Mouse (Mus musculus) skeletal muscle tissue, adult 2 months (tissue): ENCODE results near the gene Gm4788.
"Not testable (repeated sequence)": the region's sequence is repeated elsewhere in the genome, so short reads cannot be mapped to it uniquely, and the experiment has no call there.

Source experiments
- DNase-seq: peaks from one replicate; pipeline ENCODE4 v3.0.0-alpha.2; 2012; ENCODE audit warnings: low read depth, low spot score

The Gm4788 gene

DNA sequence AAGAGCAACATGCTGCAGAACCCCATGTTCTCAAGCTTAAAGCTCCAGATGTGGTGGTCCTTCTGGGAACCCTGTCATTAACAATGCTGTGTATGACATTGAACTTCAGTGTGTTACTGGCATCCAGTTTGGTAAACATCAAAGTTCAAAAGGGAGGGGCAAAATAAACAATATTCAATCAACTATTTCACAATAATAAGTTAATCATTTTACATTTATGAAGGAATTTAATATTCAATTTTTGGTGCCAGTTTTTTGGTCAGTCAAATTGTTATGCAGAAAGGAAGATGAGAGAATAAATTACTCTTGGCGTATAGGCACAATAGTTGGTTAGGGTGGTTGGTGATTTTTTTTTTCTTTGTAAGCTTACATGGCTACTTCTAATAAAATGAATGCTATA, at the start of gene Gm4788:
Gene Gm4788 (minus strand): TSS at position 101 of the 400 bp plus-strand sequence.
- DNase-seq: no peak

DNA sequence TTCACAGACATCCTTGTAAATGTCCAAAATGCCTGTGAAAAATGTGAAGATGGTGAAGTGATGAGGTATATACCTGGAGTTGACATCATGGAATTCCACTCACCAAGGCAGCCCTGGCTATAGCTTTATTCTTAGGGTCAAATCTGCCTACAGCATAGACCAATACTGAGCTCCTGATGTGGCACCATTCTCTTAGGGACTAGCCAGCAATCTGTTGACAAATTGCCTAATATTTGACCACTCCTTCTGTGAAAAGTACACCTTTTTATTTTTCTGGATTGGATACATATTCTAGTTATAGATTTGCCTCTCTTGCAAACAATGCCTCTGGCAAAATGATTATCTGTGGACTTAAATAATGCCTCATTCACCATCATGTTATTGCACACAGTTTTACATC, 27.6 kb upstream of the Gm4788 start:
- DNase-seq: no peak

DNA sequence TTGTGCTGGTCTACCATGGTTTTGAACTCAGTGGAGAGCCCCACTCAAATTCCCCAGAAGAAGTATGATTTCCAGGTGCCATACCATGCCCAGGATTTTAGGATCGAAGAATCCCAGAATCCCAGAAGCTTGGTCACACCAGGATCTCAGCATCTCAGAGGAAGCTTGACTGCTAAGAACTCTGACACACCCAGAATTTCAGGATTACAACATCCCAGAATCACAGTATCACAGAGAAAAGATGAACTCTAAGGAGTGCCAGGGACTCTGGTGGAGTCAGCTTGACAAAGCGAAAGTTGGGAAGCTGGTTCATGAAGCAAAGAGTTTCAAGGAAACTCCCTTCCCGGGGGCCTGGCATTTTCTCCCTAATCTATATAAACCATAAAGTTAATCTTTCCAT, 11.1 kb downstream of the Gm4788 start:
- DNase-seq: not testable (repeated sequence)

DNA sequence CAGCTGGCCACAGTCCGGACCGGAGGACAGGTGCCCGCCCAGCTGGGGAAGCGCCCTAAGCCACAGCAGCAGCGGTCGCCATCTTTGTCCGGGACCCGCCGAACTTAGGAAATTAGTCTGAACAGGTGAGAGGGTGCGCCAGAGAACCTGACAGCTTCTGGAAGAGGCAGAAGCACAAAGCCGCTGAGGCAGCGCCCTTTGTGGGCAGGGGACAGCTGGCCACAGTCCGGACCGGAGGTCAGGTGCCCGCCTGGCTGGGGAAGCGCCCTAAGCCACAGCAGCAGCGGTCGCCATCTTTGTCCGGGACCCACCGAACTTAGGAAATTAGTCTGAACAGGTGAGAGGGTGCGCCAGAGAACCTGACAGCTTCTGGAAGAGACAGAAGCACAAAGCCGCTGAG, 64.4 kb downstream of the Gm4788 start:
- not testable (repeated sequence) for DNase-seq

DNA sequence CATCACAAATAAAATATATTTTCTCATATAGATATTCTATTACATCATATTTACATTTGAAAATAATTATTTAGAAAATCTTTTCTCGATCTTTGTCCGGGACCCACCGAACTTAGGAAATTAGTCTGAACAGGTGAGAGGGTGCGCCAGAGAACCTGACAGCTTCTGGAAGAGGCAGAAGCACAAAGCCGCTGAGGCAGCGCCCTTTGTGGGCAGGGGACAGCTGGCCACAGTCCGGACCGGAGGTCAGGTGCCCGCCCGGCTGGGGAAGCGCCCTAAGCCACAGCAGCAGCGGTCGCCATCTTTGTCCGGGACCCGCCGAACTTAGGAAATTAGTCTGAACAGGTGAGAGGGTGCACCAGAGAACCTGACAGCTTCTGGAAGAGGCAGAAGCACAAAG, 64.8 kb downstream of the Gm4788 start:
- DNase-seq: not testable (repeated sequence)

DNA sequence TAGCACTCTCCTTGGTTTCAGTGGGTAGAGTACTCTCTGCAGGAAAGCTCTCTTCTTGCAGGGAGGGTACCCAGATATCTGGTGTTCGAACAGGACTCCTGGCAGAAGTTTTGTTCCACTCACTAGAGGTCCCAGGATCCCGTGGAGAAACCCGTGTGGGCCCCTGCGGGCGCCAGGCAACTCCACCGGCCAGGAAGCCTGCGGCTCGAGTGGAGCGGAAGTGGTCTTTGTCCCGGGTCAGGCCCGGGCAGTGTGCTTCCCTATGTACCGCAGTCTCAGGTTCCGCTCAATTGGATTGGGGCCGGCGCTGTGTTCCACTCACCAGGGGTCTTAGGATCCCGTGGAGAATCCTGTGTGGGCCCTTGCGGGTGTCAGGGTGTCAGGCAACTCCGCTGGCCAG, 131.1 kb downstream of the Gm4788 start:
- not testable (repeated sequence) for DNase-seq
